Mouse (Mus musculus) kidney, adult 2 months (tissue): Measurements from ENCODE around the gene Azin2.

Source experiments
- CTCF ChIP-seq: fragments of 200-500 bp; conservative IDR thresholded peaks from 2 replicates; pipeline ENCODE4 v1.5.1; 2011; ENCODE audit warnings: low read depth, mild to moderate bottlenecking, control low read depth, low read length, moderate library complexity, mixed read lengths; ENCODE audit not compliant: insufficient read depth, insufficient read length
- POLR2A ChIP-seq: fragments of 200-500 bp; IDR thresholded peaks from one replicate; pipeline ENCODE4 v1.6.1; 2011; ENCODE audit warnings: low read depth, low read length, control low read depth

GRCm38 (mm10) chr4:128899332-128899731 is 62.9 kb downstream of the Azin2 start:
- TF ChIP-seq POLR2A (no peak), CTCF (no peak)
